8 mouse cellular contexts compared by ENCODE assay signal in the genomic region with DNA sequence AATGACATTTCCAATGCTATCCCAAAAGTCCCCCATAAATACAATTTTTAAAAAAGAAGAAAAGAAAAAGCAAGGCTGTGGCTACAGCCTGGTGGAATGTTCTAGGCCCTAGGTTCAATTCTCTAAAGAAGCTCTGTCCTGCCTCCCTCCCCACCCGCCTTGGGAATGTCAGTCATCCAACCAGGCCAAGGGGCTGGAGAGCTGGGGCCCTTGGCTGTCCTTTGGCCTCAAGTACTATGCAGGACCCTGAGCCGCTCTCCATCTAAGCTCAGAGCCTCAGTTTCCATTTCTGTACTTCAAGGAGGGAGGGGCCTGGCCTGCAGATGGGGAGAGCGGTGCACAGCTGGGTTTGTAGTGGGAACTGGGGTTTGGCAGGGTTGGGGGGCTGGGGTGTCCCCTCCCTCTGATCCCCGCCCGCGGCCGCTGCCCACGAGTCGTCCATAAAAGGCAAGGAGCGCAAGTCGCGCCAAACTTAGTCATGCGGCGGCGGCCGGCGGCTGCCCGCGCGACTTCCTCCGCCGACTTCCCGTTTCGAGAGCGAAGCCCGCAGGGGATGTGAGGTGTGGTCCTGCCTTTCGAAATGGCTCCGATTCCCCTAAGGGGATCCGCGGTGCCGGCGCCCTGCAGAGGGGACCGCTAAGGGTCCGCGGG. TPM values are rescaled to one million over a fixed set of nuclear protein-coding genes. Genes with fewer than 3 reads are reported as not detected.
A peak's percentile ranks its signal among the peaks of the same experiment; 100 is the strongest.
DNase-seq lines count a peak whose midpoint lies in the region; ATAC-seq and TF ChIP-seq lines count a peak whose summit lies in the region.

No protein-coding gene starts in this region.

- peak overlapping the region; percentile 78 for H3K4me2 ChIP-seq in heart, embryonic 13.5 days
- H3K4me2 ChIP-seq in kidney, embryonic 16.5 days (replicated peaks; ENCODE audit: low read depth, low read length): peak overlapping the region; percentile 66
- H3K4me2 ChIP-seq in liver, embryonic 14.5 days (ENCODE audit: low read depth): peak overlapping the region; percentile 87
- peak overlapping the region; percentile 74 for H3K4me2 ChIP-seq in stomach, embryonic 16.5 days (ENCODE audit: low read depth, low read length)

- H3K27me3 ChIP-seq in heart, embryonic 13.5 days (replicated peaks): no peaks in the 10 kb centered on the region
- no peaks in the 10 kb centered on the region for H3K27me3 ChIP-seq in kidney, embryonic 16.5 days (ENCODE audit: insufficient read depth, low read length)
- H3K27me3 ChIP-seq in liver, embryonic 14.5 days (ENCODE audit: control insufficient read depth, insufficient read depth, low read length): no peaks in the 10 kb centered on the region
- no peaks in the 10 kb centered on the region for H3K27me3 ChIP-seq in stomach, embryonic 16.5 days (ENCODE audit: control insufficient read depth, insufficient read depth, low read length)

- no peaks in the 10 kb centered on the region for H3K36me3 ChIP-seq in heart, embryonic 13.5 days
- H3K36me3 ChIP-seq in kidney, embryonic 16.5 days (ENCODE audit: insufficient read depth, low read length): no peaks in the 10 kb centered on the region
- no peaks in the 10 kb centered on the region for H3K36me3 ChIP-seq in liver, embryonic 14.5 days (replicated peaks; ENCODE audit: control insufficient read depth, insufficient read depth, low read depth)
- H3K36me3 ChIP-seq in stomach, embryonic 16.5 days (ENCODE audit: control insufficient read depth, insufficient read depth, low read length): no peaks in the 10 kb centered on the region

- peak overlapping the region; percentile 89 for H3K9ac ChIP-seq in heart, embryonic 13.5 days
- peak overlapping the region; percentile 71 for H3K9ac ChIP-seq in kidney, embryonic 16.5 days (replicated peaks; ENCODE audit: low read length)
- H3K9ac ChIP-seq in liver, embryonic 14.5 days (replicated peaks): peak overlapping the region; percentile 79
- H3K9ac ChIP-seq in stomach, embryonic 16.5 days (ENCODE audit: low read length): peak overlapping the region; percentile 83

- peak overlapping the region; percentile 66 for H3K4me3 ChIP-seq in heart, embryonic 13.5 days
- H3K4me3 ChIP-seq in kidney, embryonic 16.5 days (ENCODE audit: low read length): peak overlapping the region; percentile 49
- peak overlapping the region; percentile 57 to 63 for H3K4me3 ChIP-seq in liver, embryonic 14.5 days (ENCODE audit: insufficient read depth in 1 of 2, low read depth in 2 of 2, low read length in 2 of 2)
- peak overlapping the region; percentile 58 for H3K4me3 ChIP-seq in stomach, embryonic 16.5 days (replicated peaks; ENCODE audit: low read length)

- H3K4me1 ChIP-seq in heart, embryonic 13.5 days: peaks cover 63% of the 10 kb centered on the region
- H3K4me1 ChIP-seq in kidney, embryonic 16.5 days (ENCODE audit: insufficient read depth, low read length): peaks cover 20% of the 10 kb centered on the region
- H3K4me1 ChIP-seq in liver, embryonic 14.5 days (replicated peaks; ENCODE audit: control insufficient read depth in 2 of 2, insufficient read depth in 2 of 2, low read length in 1 of 2): peaks cover 29 to 51% of the 10 kb centered on the region in 2 experiments
- H3K4me1 ChIP-seq in stomach, embryonic 16.5 days (ENCODE audit: control insufficient read depth, insufficient read depth, low read length): peaks cover 32% of the 10 kb centered on the region

- no peak for TF ChIP-seq CTCF in liver, embryonic 14.5 days (IDR thresholded peaks at IDR 0.05; ENCODE audit: low read depth)

- H3K27ac ChIP-seq in heart, embryonic 13.5 days (replicated peaks): peak overlapping the region; percentile 96
- H3K27ac ChIP-seq in kidney, embryonic 16.5 days (ENCODE audit: low read length): peak overlapping the region; percentile 82
- H3K27ac ChIP-seq in liver, embryonic 14.5 days: peak overlapping the region; percentile 59
- peak overlapping the region; percentile 98 for H3K27ac ChIP-seq in stomach, embryonic 16.5 days (ENCODE audit: low read length)

- peak; percentile 62 for ATAC-seq in erythroid progenitor cell, adult 5-6 weeks (replicated peaks; ENCODE audit: low FRiP score, poor library complexity, severe bottlenecking)
- ATAC-seq in heart, embryonic 13.5 days (ENCODE audit: extremely low read depth, insufficient number of reproducible peaks, low FRiP score, low TSS enrichment): no peak
- peak; percentile 40; the same call in 1 of the 2 replicates for ATAC-seq in kidney, embryonic 16.5 days (ENCODE audit: low FRiP score, low TSS enrichment)
- peak; percentile 11; the same call in 1 of the 2 replicates for ATAC-seq in liver, embryonic 14.5 days (ENCODE audit: insufficient read depth)
- peak; percentile 46 for ATAC-seq in stomach, embryonic 16.5 days (ENCODE audit: insufficient read depth, low FRiP score)

- DNase-seq in urinary bladder, adult 18-20 months (ENCODE audit: low spot score in 2 of 2): peak; percentile 67 to 83
- no peak for DNase-seq in urinary bladder, postnatal 10 days (ENCODE audit: low spot score)
- no peak for DNase-seq in liver, embryonic 14.5 days (ENCODE audit: low read depth in 3 of 3, low spot score in 3 of 3)
- DNase-seq in naive thymus-derived CD4-positive, alpha-beta T cell, adult 2 months (ENCODE audit: low read depth): peak; percentile 79

- H3K9me3 ChIP-seq in heart, embryonic 13.5 days: no peaks in the 10 kb centered on the region
- H3K9me3 ChIP-seq in kidney, embryonic 16.5 days (ENCODE audit: low read length): no peaks in the 10 kb centered on the region
- no peaks in the 10 kb centered on the region for H3K9me3 ChIP-seq in liver, embryonic 14.5 days (ENCODE audit: control insufficient read depth, low read length)
- no peaks in the 10 kb centered on the region for H3K9me3 ChIP-seq in stomach, embryonic 16.5 days (replicated peaks; ENCODE audit: control insufficient read depth, low read length)

- TF ChIP-seq EP300 in liver, embryonic 14.5 days (IDR thresholded peaks at IDR 0.05; ENCODE audit: low read depth): no peak

- WGBS in heart, embryonic 13.5 days: 2% methylated on average over 28 of the region's 35 CpGs
- WGBS in kidney, embryonic 16.5 days: 4% methylated on average over 29 of the region's 35 CpGs
- 3% methylated on average over 35 of the region's 35 CpGs for WGBS in liver, embryonic 14.5 days (ENCODE audit: insufficient replicate concordance)
- WGBS in stomach, embryonic 16.5 days: 2% methylated on average over 35 of the region's 35 CpGs

RNA-seq across cellular contexts. Expression of gene Actb, which starts 22.3 kb away (rescaled TPM):
- 4,902 and 5,552 TPM in 2 replicates for total RNA-seq in erythroid progenitor cell, adult 5-6 weeks (2015; ENCODE audit: low replicate concordance)
- total RNA-seq in erythroid progenitor cell, adult 5-6 weeks (2017; ENCODE audit: low replicate concordance): 1,509 and 1,723 TPM in 2 replicates
- 6,383 and 6,386 TPM in 2 replicates for polyA plus RNA-seq in heart, embryonic 13.5 days (2015; fragmentation: Nextera tagmentation; extraction: Ambion mirVana)
- 12,646 and 13,929 TPM in 2 replicates for polyA plus RNA-seq in kidney, embryonic 16.5 days (2015; fragmentation: Nextera tagmentation; extraction: Ambion mirVana)
- 776 and 920 TPM in 2 replicates for polyA plus RNA-seq in liver, embryonic 14.5 days (2012; rRNA removed)
- 7,259 and 7,802 TPM in 2 replicates for polyA plus RNA-seq in liver, embryonic 14.5 days (2014; fragmentation: Nextera tagmentation; extraction: Ambion mirVana)
- 14,659 and 15,131 TPM in 2 replicates for polyA plus RNA-seq in stomach, embryonic 16.5 days (2015; fragmentation: Nextera tagmentation; extraction: Ambion mirVana)

RNA-seq across cellular contexts. Expression of gene Fscn1, which starts 31.3 kb away (rescaled TPM):
- 0.84 TPM in 1 of 2 replicates, not detected in the other for total RNA-seq in erythroid progenitor cell, adult 5-6 weeks (2015; ENCODE audit: low replicate concordance)
- 5.1 TPM in 1 of 2 replicates, not detected in the other for total RNA-seq in erythroid progenitor cell, adult 5-6 weeks (2017; ENCODE audit: low replicate concordance)
- 135 and 155 TPM in 2 replicates for polyA plus RNA-seq in heart, embryonic 13.5 days (2015; fragmentation: Nextera tagmentation; extraction: Ambion mirVana)
- polyA plus RNA-seq in kidney, embryonic 16.5 days (2015; fragmentation: Nextera tagmentation; extraction: Ambion mirVana): 302 and 349 TPM in 2 replicates
- polyA plus RNA-seq in liver, embryonic 14.5 days (2012; rRNA removed): 21.1 and 25.3 TPM in 2 replicates
- 19.3 and 21.4 TPM in 2 replicates for polyA plus RNA-seq in liver, embryonic 14.5 days (2014; fragmentation: Nextera tagmentation; extraction: Ambion mirVana)
- 161 and 176 TPM in 2 replicates for polyA plus RNA-seq in stomach, embryonic 16.5 days (2015; fragmentation: Nextera tagmentation; extraction: Ambion mirVana)

RNA-seq across cellular contexts. Expression of gene Fbxl18, which starts 33.7 kb away (rescaled TPM):
- 0.42 and 4.0 TPM in 2 replicates for total RNA-seq in erythroid progenitor cell, adult 5-6 weeks (2015; ENCODE audit: low replicate concordance)
- total RNA-seq in erythroid progenitor cell, adult 5-6 weeks (2017; ENCODE audit: low replicate concordance): 2.4 and 2.7 TPM in 2 replicates
- polyA plus RNA-seq in heart, embryonic 13.5 days (2015; fragmentation: Nextera tagmentation; extraction: Ambion mirVana): 8.7 and 9.5 TPM in 2 replicates
- polyA plus RNA-seq in kidney, embryonic 16.5 days (2015; fragmentation: Nextera tagmentation; extraction: Ambion mirVana): 14.0 and 17.2 TPM in 2 replicates
- polyA plus RNA-seq in liver, embryonic 14.5 days (2012; rRNA removed): 1.9 and 2.2 TPM in 2 replicates
- 1.6 and 2.0 TPM in 2 replicates for polyA plus RNA-seq in liver, embryonic 14.5 days (2014; fragmentation: Nextera tagmentation; extraction: Ambion mirVana)
- polyA plus RNA-seq in stomach, embryonic 16.5 days (2015; fragmentation: Nextera tagmentation; extraction: Ambion mirVana): 8.2 and 9.7 TPM in 2 replicates

Comparison
In these comparisons a context has a peak if more than half of its experiments do, and no peak if none do; other contexts are left out.
1. DNase-seq: peak in urinary bladder, adult 18-20 months (2 of 2) and naive thymus-derived CD4-positive, alpha-beta T cell, adult 2 months (single experiment); none in urinary bladder, postnatal 10 days (single experiment) and liver, embryonic 14.5 days (0 of 3).
2. Peak in every context shown above with its lines, with median percentiles within 50 percentile points of each other: H3K27ac ChIP-seq, H3K4me2 ChIP-seq, H3K4me3 ChIP-seq and H3K9ac ChIP-seq.